Mouse (Mus musculus): Measurements from ENCODE around the gene Them7.
A peak's percentile ranks its signal among the peaks of the same experiment; 100 is the strongest.

Gene Them7

DNA sequence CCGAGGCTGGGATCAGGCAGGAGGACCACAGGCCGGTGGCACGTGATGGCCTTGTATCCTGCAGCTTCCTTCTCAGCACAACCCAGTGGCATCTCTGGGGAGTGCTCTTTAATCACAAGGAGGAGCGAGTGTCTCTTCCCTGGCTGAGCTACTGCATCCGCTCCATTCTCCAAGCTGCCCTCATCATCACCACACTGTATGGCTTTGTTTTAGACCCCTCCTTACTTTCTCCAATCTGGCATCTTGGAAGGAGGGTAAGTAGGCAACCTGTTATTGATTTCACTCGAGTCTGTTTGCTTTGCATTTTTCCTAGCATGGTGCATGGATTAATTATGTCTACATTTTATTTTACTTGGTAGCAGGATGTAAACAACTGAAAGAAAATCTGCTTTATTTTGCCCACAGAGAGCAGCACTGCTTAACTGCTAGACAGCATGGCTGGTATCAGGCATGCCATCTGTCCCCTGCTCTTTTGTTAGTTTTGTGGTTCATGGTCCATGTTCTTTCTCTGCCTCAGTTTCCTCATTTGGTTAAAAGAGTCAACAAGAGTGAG is 79.9 kb downstream of the Them7 start:
- DNase-seq (ENCODE audit: low read depth, low spot score): no peak

DNA sequence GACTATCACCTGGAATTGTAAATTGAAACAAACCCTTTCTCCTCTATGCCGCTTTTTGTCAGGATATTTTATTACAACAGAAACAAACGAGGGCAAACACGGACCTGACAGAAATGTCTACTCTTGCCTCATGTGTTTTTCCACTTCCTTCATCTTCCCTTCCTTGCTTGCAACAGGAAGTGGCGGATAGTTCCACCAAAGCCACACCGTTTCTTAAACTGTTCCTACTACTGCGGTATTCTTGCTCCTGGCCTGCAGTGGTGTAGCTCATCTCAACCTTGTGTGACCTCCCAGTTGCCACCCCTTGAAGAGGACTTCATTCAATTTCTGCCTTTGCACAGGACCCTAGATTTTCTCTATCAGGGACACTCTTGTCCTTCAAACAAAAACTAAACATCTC is 81.8 kb downstream of the Them7 start:
- no peak for DNase-seq (ENCODE audit: low read depth, low spot score)

DNA sequence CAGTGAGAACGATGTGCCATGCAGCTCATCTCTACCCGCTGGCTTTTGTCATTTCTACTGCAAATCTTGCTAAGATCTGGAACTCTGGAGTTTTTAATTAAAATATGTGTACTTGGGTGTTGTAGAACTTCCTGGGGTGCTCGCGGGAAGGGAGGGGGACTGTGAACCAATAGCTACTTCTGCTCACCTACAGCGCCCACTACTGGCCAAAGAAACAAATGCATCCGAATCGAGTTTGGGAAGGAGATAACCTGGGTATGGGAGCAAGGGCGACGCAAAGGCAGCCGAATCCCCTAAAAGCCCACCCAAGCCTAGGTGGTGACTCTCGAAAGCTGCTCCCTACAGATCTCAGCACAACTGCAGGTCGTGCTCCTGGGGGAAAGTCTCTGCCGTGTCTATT is 87.3 kb downstream of the Them7 start:
- peak; percentile 19 for DNase-seq (ENCODE audit: low read depth, low spot score)

DNA sequence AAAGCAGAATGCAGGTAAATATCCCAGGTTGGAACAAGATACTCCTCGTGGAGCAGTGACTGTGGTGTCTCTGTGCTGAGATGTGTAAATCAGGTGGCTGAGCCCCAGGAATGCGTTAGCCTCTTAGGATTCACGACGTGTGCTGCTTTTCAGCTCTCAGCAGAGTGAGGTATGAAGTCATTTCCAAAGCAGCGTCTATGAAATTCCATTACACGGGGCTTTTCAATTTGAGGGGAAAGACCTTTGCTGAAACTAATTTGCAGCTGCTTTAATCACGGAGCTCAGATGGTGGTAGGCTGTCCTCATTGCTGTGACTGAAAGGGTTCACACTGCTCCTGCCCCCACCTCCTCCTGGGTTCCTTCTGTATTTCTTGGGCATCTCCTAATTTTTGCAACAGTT is 87.9 kb downstream of the Them7 start:
- no peak for DNase-seq (ENCODE audit: low read depth, low spot score)

DNA sequence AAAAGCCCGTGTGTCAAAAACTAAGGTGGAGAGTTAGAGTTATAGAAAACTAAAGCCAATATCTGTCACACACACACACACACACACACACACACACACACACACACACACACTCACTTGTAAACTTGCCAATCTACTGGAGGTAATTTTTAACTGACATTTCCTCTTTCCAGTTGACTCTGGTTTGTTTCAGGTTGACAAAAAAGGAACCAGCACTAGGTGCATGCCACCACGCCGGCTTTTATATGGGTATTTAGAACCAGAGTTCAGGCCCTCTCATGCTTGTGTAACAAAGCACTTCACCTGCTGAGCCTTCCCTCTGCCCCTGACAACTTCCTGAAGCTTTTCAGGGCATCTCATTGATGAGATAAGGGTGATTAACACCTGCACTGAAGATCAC is 89.0 kb downstream of the Them7 start:
- no peak for DNase-seq (ENCODE audit: low read depth, low spot score)

DNA sequence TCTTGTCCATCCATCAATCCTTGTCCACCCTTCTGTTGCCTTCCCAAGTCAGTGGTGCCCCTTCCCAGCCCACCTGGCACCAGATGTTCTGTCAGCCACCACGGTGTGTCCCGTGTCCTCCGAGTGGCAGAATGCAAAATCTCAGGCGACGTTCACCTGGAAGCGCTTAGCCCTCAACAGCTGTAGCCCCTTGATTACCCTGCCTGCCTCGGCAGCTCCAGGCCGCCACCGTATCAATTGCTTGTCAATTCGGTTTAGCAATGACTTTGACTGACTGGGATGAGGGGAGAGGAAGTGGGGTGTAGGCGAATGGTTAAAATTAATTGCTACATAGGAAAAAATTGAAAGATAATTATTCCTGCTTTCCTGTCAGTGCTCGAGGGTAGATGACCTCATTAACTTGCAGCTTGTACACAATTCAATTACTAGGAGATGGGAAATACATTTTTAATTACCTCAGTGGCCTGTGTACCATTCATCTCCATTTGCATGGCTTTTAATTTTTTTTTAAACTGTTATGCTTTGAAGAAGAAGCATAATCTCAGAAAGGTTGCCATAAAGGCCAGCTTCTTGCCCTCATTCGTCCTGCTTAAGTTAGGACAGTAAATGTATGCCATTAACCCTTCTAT is 93.5 kb downstream of the Them7 start:
- DNase-seq (ENCODE audit: low read depth, low spot score): no peak

DNA sequence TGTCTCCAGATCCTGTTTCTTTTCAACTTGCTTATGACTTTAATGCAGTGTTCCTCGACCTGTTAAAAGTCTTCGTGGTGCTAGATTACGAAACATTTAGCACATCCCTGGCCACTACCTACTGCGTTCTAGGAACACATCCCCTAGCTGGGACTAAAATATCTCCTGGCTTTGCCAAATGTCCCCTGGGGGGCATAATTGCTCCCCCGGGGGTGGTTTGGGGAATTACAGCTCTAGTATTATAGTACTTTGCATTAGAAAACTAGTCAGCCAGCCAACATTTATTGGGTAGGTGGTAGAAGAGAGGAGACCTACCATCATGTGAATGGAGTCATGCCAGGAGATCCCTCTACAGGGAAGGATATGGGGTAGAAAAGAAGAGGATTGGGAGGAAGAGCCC is 101.9 kb downstream of the Them7 start:
- no peak for DNase-seq (ENCODE audit: low read depth, low spot score)

DNA sequence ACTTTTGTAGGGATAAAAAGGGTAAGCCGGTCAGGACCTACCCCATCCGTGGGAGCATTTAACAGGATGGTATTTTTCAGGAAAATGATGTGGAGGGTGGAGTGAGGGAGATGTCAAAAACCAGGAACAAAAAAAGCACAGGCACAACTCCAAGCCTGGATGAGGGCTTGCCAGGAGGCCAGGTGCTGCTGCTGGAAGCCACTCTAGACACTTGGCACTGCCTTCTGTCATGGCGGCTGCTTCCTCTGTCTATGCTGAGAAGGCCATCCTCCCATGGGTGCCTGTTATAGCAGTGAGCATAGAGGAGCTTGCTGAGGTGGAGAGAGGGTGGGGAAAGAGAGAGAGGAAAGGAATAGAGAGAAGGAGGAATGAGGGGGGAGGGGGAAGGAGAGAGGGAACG is 105.9 kb downstream of the Them7 start:
- DNase-seq (ENCODE audit: low read depth, low spot score): peak; percentile 93

DNA sequence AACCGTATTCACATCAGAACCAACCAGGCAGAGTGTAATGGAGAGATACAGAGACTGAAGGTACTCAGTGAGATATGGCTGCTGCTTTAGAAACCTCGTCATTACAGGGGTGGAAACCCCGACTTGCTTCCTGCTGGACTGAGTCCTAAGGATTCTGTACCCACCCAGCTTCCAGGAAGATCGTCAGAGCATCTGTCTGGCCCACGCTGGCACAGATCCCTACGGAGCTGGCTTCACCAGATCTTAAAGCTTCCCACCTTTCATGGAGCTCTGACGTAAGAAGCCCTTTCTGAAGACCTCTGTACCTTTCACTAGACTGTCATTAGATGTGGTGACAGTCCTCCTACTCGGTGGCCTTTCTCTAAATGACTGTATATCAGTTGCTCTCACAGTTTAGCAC is 109.0 kb downstream of the Them7 start:
- no peak for DNase-seq (ENCODE audit: low read depth, low spot score)

DNA sequence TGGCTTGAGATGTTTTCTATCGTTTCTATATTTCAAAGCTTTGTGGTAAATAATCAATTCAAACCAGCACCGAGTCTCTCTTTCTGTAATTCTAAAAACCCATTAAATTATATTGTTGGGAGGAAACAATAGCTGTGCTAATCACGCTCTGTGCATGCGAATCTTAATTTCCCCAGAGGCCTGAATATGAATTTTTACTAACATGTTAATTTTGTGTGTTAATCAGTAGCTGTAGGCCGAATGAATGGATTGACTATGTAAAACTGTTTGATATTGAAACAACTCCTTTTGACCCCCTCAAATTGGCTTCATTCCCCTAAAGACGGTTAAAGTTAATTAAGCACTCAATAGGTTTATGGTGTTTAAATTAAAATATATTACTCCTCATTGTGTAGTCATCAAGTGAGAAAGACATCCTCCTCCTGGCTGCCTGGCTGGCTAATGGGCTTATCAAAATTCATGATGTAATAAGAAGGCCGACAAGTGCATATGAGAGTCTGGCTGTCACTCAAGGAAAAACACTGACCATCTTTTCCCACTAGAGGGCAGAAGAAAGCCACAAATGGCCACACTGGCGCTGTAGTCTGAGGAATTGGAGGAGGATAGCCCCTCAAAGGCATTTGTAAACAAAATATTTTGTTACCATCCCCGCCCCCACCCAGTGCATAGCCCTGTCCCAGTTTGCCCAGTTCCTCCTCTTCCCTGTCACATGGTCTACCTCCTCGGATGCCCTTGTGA is 110.0 kb downstream of the Them7 start:
- DNase-seq (ENCODE audit: low read depth, low spot score): peak; percentile 79

DNA sequence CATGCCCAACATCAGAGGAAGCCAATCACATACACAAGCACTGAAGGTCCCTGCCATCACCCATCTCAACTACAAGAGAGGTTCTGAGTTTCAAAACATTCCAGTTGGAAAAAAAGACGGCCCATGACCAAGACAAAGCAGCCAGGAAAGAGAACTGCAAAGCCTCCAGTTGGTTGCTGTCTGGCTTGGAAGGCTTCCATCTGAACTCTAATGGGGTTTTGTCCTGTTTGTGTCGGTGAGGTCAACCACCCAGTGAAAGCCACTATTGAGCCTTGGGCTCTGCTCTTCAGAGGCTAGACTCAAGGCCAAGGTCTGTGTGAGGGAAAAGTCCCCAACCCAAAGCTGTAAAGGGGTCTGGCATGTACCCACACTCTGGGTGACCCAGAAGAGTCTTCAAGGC is 111.5 kb downstream of the Them7 start:
- DNase-seq (ENCODE audit: low read depth, low spot score): peak; percentile 57

DNA sequence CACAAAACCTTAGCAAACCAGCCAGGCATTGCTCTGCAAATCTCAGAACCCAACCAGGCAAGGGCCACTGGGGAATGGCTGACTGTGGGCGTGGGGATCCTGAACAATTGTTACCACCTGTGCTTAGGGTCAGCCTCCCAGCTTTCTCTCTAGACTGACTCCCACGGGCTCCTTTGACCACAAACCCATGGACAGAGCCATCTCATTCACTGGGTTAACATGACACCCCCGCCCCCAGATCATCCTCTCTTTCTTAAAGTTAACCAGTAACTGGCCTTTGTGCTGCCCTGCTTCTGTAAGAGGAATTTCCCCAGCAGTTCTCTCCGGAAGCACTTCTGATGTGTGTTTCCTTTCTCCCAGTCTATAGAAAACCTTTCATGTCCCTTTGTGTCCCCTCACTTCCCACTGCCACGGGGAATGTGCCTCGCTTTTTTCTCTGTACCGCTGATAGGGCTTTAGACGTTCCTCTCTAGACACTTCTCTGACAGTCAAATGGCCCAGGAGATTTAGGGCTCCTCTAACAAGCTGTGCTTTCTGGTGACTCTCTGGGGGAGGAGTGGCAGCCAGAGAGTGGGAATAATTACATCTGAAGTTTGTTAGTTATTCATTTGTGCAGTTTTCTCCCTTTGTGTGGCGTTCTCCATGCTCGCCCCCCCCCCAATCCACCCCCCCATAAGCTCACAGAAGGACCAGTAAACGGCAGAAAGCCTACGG is 112.4 kb downstream of the Them7 start:
- no peak for DNase-seq (ENCODE audit: low read depth, low spot score)

DNA sequence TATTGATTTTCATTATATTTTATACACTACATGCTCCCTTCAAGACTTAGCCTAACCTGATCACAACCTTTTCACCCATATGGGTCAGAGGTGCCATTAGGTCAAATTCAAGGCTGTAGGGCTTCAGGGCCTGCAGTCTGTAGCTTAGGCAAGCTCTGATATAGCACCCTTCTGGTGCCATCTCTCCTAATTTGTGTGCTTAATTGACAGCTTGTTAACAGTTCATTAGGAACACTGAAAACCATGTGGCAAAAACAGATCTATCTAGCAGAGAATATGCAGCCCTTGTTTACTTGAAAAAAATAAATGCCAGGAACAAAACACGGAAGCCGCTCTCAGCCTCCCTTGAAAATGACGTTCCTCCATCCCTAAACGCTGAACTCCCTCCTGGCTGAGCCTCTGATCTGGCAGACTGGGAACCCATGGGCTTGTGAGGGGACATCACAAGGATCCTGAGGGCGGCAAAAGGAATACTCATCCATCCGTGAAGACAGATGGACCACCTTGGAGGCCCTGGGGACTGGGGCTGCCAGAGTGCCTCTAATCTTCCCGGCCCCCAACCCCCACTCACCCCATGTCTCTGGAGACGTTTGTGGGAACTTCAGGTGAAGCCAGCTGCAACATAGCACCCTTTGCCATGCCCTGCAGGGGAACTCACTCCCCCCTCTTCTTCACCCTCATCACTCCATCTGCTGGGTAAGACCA is 113.2 kb downstream of the Them7 start:
- DNase-seq (ENCODE audit: low read depth, low spot score): no peak

DNA sequence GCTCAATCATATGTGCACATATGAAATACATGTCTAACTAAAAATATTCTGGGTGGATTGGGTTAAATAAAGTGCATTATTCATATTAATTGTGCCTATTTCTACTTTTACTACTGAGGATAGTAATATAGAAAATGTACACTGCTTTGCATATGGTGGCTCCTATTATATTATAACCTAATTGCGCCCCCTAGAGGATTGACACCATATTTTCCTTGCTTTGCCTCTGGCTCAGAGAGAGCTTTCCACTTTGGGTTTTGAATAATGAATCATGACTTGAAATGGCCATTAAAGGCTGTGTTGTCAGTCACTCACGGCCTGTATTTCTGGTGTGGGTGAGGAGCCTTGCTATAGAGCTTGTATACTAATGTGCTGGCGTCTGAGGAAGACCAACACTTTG is 115.9 kb downstream of the Them7 start:
- DNase-seq (ENCODE audit: low read depth, low spot score): peak; percentile 19

DNA sequence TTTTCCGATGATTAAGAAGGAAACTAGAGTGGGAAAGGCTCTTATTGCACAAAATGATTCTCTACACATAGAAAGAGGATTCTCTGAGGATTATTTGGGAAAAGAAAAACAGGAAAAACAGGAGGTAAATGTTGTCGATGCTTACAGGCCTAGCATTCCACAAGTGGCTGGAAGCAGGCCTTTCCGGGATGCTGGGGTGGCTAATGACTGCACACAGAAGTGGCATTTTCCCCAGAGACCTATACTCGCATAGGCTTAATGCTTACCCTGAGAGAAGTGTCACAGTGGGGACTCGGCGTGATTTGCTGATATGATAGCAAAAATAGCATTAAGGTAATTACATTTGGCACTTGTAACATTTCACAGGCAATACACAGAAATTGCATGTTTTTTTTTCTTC is 124.8 kb downstream of the Them7 start:
- DNase-seq (ENCODE audit: low read depth, low spot score): no peak

DNA sequence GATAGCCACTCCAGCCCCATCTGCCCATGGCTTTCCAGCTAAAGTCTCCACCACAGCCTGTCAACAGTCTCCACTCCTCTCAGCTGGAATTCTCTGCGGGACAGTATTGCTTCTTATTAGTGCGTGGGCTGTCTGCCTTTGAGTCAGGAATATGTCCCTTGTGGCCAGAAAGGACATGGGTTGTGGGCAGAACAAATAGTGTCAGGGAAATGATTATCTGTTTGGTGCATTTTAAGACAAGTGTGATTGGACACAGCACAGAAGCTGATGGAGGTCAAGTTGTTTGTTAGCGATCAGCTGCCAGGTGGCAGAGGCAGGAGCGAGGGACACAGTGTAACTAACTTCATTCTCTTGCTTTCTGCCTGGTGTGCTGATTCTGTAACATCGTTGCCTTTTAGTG is 132.7 kb downstream of the Them7 start:
- DNase-seq (ENCODE audit: low read depth, low spot score): no peak

DNA sequence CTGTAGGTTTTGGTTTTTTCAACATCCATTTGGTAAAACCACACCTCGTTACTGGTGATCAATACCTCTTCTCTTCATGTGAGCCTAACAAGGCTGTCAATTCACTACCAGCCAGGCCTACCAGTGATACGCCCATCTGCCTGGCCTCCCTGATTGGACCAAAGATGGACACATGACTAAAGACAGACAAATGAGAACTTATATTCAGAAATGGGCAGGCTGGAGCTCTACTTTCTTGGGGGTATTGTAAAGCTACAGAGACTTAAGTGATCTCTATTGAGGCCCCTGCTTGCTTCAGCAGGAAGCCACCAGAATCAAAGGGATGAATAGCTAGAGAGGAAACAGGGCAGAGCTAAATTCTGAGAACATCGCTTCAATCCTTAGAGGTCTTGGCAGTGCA is 133.9 kb downstream of the Them7 start:
- no peak for DNase-seq (ENCODE audit: low read depth, low spot score)

DNA sequence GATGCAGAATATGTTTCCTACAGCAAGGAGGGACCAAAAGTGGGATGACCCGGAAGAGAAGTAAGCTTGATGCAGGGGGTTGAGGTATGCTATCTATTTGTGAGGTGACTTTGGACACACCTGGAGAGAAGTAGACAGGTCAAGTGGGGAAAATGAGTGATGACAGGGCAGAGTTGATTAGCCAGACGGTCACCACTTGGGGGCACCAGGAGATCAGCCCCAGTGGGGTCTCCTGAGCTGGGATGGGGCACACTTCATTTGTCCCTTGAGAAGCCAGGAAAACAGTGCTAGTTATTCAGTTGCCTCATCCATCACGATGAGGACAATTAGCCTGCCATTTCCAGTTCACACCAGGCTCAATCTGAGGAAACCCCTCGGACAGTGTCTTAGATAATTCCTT is 143.5 kb downstream of the Them7 start:
- DNase-seq (ENCODE audit: low read depth, low spot score): no peak

DNA sequence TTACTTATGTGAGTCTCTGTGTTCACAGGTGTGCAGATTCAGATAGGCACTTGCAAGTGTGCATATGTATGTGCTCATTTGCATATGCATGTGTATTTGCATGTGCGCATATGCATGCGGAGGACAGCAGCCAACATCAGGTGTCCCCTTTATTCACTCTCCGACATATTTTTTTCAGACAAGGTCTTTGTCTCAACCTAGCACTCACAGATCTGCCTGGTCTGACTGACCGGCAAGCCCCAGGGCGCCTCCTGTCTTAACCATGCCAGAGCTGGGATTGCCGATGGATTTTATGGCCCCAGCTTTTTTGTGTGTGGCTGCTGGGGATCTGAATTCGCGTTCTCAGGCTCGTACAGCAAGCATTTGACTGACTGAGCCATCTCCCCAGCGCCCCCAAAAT is 146.1 kb downstream of the Them7 start:
- DNase-seq (ENCODE audit: low read depth, low spot score): no peak

DNA sequence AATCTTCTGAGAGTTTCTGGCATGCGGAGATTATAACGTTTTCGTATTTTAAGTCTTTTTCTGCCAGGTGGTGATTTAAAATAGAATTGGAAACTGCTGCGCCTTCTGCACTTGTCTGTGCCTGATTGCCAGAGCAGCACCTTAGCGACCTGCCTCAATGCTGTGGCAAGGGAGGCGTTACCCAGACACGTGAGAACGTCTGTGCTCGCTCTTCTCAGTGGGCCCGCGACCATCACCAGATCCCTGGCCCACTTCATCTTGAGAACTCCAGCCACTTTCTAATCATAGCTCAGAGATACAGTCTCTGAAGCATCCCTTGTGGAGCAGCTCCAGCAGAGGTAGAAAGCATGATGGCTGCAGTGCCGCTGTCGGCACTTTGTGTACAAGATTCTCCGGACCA is 146.6 kb downstream of the Them7 start:
- peak; percentile 46 for DNase-seq (ENCODE audit: low read depth, low spot score)

DNA sequence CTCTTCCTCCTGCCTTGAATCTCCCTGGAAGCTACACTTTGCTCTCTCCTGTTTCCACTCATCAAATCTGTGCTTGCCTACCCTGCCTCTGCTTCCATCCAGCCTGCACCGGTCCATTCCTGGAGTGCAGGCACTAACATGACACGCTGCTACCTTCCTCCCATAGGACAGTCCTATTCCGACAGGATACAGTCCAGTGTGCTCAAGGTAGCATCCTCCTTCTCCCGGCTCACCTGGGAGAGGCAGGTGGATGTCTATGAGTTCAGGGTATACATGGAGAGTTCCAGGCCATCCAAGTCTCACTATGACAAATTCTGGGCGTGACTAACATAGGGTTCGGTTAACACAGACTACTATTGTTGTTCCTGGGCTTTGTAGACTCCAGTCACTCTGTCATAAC is 148.0 kb downstream of the Them7 start:
- DNase-seq (ENCODE audit: low read depth, low spot score): no peak

DNA sequence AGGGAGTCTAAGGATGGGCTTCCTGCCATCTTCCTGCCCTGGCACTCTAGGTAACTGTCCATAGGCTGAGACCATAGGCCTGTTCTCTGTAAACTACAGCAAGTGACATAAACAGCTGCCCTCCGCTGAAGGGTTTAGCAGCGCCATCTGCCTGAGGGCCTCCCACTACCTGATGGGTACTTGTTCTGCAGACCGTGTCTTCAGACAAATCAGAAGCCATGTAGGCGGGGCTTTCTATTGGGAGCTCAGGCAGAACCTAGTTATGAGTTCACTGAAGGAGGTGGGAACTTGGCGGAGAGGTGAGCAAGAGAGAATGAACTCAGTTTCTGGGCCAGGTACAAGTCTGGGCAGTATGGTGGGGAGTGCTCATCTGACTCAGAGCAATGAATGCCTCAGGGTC is 148.6 kb downstream of the Them7 start:
- no peak for DNase-seq (ENCODE audit: low read depth, low spot score)

All from brain, adult 2 months (tissue).